Mouse (Mus musculus) urinary bladder, adult 18-20 months (tissue): Measurements from ENCODE around the gene Cmtm8.

Source experiments
- DNase-seq, 2 experiments: peaks; one replicate each; pipeline ENCODE4 v3.0.0; 2022; ENCODE audit warnings: low spot score in 2 of 2, mixed read lengths in 2 of 2

Cmtm8 gene

DNA sequence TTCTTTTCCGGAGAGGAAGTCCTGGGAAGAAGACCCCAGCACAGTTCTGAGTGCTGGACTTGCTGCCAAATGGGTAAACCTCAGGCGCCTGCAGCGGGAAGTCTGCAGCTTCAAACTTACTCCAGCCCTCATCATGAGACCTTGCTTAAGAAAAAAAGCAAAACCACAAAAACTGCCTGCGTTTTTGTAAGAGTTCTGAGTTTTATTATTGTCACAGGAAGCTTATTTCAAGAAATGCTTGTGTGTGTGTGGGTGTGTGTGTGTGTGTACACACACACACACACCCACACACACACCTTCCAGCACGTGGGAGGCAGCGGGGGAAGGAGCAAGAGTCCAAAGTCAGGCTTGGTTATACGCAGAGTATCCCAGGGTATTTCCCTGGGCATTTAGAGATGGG is 85.7 kb downstream of the Cmtm8 start:
- no peak for DNase-seq

DNA sequence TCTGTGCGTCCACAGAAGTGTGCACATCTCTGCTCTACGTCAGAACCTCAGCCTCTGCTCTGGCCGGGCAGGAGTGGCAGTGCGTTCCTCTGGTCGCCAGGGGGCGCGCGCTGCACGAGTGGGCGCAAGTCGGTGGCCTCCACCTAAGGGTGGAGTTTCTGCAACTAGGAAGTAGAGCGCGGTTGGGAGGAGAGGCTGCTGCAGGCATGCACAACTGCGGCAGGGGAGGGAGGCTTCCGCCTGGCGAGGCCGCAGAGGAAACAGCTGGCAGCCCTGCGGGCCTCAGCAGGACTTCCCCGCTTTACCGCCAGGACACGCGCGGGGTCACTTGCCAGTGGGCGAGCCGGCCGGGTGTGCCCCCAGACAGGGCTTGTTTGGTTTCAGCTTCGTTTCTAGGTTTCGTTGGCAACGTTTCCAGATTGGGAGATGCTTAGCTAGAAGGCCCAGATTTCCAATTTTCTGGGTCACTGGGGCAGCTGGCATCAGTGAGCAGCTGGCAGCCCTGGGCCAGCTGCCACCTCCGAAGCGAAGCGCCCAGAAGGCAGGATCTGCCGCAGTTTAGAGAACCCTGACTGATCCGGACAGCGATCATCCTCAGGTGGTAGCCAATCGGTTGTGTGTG is 91.0 kb downstream of the Cmtm8 start:
- peak; percentile 90 to 93 for DNase-seq

DNA sequence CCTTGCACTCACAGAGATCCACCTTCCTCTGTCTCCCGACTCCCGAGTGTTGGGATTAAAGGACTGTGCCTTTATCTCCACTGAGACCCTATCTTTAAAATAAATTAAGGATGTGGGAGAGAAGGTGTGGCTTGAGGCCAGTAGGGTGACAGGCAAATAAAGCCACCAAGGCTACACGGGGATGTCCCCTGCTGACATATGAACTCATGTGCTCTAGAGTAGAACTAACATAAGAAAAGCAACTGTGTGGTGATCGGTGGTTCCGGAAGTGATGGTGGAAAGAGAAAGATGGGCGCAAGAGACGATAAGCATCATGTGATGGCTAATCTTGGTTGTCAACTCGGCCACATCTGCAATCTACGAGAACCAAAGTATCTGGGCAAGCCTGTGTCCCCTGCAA is 91.6 kb downstream of the Cmtm8 start:
- no peak for DNase-seq

DNA sequence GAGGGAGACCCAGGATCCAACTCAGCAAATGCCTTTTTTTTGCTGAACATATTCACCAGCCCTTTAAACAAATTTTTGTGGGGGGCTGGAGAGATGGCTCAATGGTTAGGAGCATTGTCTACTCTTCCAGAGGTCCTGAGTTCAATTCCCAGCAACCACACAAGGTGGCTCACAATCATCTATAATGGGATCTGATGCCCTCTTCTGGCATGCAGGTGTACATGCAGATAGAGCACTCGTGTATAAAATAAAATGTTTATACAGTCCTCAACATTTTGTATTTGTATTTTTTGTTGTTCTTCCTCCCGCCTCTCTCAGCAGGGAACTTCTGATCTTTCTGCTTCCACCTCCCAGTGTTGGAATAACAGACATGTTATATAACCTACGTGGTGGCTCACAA is 92.4 kb downstream of the Cmtm8 start:
- no peak for DNase-seq

DNA sequence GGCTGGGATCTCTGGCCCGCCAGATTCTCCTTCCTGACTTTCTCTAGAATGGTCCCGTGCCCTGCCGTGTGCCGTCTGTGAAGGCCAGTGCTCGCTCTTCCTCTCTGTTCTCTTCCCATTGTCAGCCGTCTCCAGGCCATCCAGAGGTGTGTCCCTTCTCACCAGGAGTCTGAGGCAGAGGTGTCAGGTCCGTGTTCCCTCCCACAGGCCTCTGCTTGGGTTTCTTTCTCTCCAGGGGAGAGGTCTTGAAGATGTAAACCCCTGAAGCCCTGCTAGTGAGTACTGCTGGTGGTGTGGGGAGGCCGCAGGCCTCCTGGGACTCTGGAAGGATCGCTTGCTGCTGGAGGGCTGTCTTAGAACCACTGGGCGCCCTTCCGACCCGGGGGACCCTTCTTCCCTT is 96.5 kb downstream of the Cmtm8 start:
- DNase-seq, result no peak

DNA sequence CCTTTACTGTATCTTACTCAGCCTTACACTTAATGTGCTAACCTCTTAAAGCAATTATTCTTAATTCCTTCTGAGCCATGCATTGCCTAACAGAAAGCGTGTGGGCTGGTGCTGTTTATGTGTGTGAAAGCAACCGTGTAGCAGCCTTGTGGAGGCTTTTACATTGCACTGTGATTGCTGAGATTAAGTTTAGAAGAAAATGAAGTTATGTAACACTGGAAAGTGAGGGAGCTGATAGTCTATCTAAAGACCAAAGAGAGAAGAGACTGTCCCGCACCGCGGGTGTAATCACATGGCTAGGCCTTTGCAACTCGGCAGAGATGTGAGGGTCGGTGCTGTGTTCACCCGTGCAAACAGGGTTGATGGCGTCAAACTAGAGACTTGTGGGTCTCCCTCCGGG is 96.9 kb downstream of the Cmtm8 start:
- no peak for DNase-seq

DNA sequence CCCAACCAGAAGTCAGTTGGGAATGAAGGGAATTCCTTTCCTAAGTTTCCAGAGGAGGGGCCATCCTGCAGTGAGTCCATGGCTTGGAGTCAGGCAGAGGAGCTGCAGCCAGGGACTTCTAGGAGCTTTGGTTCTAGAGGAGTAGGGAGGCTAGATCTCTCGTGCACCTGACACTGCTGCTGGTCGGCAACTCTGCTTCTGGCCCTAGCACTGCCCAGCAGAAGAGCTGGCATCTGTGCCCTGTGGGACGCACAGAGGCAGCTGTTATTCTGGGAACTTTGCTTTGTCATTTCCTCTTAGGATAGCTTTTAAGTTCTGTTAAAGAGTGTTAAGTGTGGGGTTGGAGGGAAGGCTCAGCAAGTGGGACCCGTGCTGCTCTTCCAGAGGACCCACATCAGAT is 98.3 kb downstream of the Cmtm8 start:
- DNase-seq, result no peak

DNA sequence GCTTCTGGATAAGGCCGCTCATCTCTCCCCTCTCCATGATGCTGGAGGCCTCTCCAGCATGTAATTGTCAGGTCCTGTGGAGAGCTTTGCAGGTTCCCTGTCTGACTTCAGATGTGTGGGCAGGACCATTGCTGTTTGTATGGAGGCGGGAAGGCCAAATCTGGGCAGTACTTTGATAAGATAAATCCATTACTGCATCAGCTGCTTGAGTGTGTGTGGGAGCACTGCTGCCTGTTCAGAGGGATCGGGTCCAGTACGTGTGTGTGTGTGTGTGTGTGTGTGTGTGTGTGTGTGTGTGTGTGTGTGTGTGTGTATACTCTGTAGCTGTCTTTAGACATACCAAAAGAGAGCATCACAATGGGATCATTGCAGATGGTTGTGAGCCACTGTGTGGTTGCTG is 98.8 kb downstream of the Cmtm8 start:
- DNase-seq, result no peak

DNA sequence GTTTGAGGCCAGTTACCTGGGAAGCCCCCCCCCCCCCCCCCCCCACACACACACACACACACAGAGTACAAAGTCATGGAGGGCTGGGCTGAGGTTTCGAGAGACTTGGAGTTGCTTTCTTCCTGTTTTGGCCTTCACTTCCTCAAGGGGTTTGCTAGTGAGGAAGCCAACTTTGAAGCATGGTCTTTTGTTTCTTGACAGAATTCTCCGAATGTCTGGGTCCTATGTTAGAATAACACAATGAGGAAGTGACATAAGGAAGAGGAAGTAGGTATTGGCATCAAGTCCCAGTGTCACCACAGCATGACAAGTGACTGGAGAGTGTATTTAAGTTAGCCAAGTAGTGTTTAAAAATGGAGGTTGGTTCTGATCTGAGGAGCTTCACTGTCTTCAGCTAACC is 101.2 kb downstream of the Cmtm8 start:
- DNase-seq, result no peak

DNA sequence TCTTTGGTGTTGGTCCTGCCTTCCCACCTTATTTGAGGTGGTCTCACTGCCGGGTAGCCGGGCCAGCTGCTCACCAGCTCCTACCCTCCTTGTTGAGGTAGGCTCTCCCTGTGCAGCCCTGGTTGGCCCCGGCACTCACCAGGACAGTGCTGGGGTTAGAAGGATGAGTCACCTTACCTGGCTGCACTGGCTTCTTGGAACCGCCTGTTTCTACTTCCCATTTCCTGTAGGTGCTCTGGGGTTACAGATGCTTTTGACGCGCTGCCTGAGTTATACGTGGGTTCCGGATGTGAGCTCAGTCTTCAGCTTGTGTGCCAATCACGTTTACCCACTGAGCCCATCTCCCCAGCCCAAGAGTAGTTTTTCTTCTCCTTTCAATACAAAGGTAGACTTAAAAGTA is 103.6 kb downstream of the Cmtm8 start:
- no peak for DNase-seq
